Mouse (Mus musculus) lung, embryonic 15.5 days (tissue): ENCODE data around the gene Lmln. TPM values are rescaled to one million over a fixed set of nuclear protein-coding genes. Genes with fewer than 3 reads are reported as not detected.

Source experiments
- ATAC-seq: fragments of 200-750 bp; cut with Nextera tagmentation; 2 replicates; pipeline ENCODE4 v1.8.0; 2017; ENCODE audit warnings: moderate number of reproducible peaks, borderline replicate concordance; ENCODE audit not compliant: low FRiP score, low TSS enrichment; ENCODE audit errors: extremely low read depth
- H3K27ac ChIP-seq: fragments of 300-500 bp; sonication (generic); 2 replicates; pipeline ENCODE4 v1.5.1; 2015; ENCODE audit warnings: moderate library complexity, mild to moderate bottlenecking, inconsistent platforms
- H3K27me3 ChIP-seq: fragments of 300-500 bp; sonication (generic); 2 replicates; pipeline ENCODE4 v1.6.1; 2015; ENCODE audit warnings: inconsistent platforms
- H3K36me3 ChIP-seq: fragments of 300-500 bp; sonication (generic); 2 replicates; pipeline ENCODE4 v1.6.1; 2015; ENCODE audit warnings: inconsistent platforms
- H3K4me1 ChIP-seq: fragments of 300-500 bp; sonication (generic); 2 replicates; pipeline ENCODE4 v1.6.1; 2015; ENCODE audit warnings: inconsistent platforms
- H3K4me2 ChIP-seq: fragments of 300-500 bp; sonication (generic); 2 replicates; pipeline ENCODE4 v1.6.1; 2015; ENCODE audit warnings: inconsistent platforms, mild to moderate bottlenecking, moderate library complexity
- H3K4me3 ChIP-seq: fragments of 300-500 bp; sonication (generic); 2 replicates; pipeline ENCODE4 v1.5.1; 2015; ENCODE audit warnings: mild to moderate bottlenecking, inconsistent platforms
- H3K9ac ChIP-seq: fragments of 300-500 bp; sonication (generic); 2 replicates; pipeline ENCODE4 v1.6.1; 2015; ENCODE audit warnings: inconsistent platforms
- H3K9me3 ChIP-seq: fragments of 300-500 bp; sonication (generic); 2 replicates; pipeline ENCODE4 v1.6.1; 2016; ENCODE audit warnings: inconsistent platforms
- WGBS: fragments of 180-500 bp; shearing (Covaris S2); methylation state at CpG from one replicate; pipeline ENCODE4 v1.1.7; 2015; 5-methylcytosine and 5-hydroxymethylcytosine counted together
- polyA plus RNA-seq: library from polyadenylated mRNA; unstranded; fragments of >200 nt; fragmentation: Nextera tagmentation; extraction: Ambion mirVana; gene quantifications from 2 replicates; pipeline ENCODE4 v1.2.1, GENCODE M21; 2015

Lmln gene
- polyA plus RNA-seq, result 1.7 and 4.2 TPM in 2 replicates

DNA sequence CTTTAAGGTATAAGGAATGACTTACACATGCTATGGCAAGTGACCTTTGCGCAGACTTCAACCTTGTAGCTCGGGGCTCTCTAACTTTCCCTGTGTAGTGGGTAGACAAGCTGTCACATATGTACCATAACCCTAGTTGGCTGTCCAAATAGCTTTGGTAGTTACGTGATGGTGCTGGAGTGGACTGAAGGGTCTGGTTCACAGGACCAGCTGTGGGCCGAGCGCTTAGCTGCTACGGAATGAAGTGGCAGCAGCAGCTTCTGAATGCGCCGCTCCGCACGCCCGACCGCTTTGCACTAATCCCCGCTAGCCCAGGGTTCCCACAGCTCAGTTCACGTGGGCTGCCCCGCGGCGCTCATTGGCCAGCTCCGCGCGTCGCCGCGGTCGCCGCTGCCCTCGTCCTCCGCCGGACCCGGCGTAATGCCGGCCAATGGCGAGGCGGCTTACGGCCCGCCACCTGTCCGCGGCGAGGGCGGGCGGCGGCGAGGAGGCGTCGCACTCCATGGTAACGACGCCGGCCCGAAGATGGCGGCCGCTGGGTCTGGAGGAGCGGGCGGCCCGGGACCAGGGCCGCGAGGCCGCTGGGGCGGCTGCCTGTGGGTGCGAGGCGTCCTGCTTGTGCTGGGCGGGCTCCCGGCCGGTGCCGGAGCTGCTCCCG lies at the start of gene Lmln:
Gene Lmln, plus strand, starts transcription at position 498 of the 658 bp plus-strand sequence.
- Histone ChIP-seq H3K9me3 (no peaks in the 10 kb centered on the region), H3K27me3 (no peaks in the 10 kb centered on the region), H3K4me1 (peaks cover 32% of the 10 kb centered on the region), H3K27ac (peak within 1 kb of the TSS; percentile 82), H3K4me3 (peak within 1 kb of the TSS; percentile 67), H3K4me2 (peak within 1 kb of the TSS; percentile 85), H3K36me3 (peaks cover 33% of the 10 kb centered on the region), H3K9ac (peak within 1 kb of the TSS; percentile 55)
- ATAC-seq, result peak; percentile 98
- under 1% methylated on average over 61 of the region's 64 CpGs for WGBS

DNA sequence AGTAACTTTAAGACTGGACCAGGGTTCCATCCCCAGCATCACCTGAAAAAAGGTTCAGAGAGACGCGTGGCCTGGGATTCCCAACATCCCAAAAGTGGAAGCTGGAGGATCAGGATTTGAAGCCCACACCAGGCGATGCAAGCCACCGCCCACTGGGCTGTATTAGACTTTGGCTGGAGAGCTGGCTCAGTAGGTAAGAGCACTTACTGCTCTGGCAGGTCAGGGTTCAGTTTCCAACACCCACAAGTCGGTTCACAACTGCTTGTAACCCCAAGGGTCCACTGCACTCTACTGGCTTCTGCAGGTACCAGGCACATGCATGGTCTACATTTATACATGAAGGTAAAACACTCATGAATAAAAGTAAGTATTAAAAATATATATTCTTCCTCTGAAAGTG lies 48.5 kb upstream of the Lmln start:
- peaks cover 33% of the 10 kb centered on the region for H3K36me3 ChIP-seq

DNA sequence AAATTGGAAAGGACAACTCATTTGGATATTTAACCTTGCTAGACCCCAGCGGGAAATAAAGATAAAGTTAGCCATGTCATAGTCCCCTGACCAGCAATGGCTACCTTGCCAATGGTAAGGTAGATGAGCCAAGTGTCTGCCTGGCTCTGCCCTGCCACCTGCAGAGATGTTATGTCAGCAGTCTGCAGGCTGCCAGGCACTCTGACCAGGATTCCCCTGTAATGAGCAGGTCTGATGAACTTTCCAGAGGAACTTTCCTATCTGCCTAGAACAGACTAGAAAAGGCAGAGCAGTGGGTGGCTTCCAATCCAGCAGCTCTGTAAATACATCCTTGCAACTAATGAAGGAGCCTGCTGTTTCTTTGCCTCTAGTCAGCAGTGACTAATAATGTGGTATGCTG lies 47.4 kb upstream of the Lmln start:
- Histone ChIP-seq H3K36me3 (peaks cover 21% of the 10 kb centered on the region), H3K9ac (no peak overlapping the region), H3K4me2 (no peak overlapping the region), H3K27ac (peak overlapping the region; percentile 76), H3K9me3 (no peaks in the 10 kb centered on the region), H3K27me3 (no peaks in the 10 kb centered on the region), H3K4me1 (peaks cover 13% of the 10 kb centered on the region), H3K4me3 (no peak overlapping the region)
- WGBS, result 87% methylated on average over 1 of the region's 1 CpGs
- peak; percentile 44; the same call in 1 of the 2 replicates for ATAC-seq

More for the DNA sequence above, 48.5 kb upstream of the Lmln start:
- ATAC-seq, result no peak
- Histone ChIP-seq H3K4me3 (no peak overlapping the region), H3K9me3 (no peaks in the 10 kb centered on the region), H3K27ac (no peak overlapping the region), H3K9ac (no peak overlapping the region), H3K4me2 (no peak overlapping the region), H3K27me3 (no peaks in the 10 kb centered on the region), H3K4me1 (peaks cover 13% of the 10 kb centered on the region)
- WGBS, result 90% methylated on average over 5 of the region's 5 CpGs

DNA sequence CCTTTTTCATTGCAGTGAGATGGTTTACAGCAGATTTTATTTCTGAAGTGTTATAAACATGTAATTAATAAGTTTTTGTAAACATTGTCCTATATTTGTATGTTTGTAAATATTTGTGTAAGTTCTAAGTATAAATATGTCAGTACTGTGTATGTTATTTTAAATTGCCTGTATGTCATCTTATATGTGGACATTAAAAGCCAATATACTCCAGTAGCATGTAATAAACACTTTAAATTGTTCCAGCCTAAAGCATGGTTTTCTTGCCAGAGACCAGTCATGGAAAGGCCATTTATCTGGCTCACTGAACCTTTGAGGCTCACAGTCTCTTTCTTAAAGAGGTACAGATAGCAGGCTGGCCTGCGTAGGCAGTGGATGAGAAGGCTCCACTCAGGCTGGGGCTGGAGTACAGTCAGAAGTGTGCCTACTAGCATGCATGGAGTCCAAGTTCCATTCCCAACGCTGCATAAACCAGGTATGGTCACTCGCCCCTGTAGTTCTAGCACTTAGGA lies 46.9 kb upstream of the Lmln start:
- 80% methylated on average over 3 of the region's 3 CpGs for WGBS
- peak; percentile 74; the same call in 1 of the 2 replicates for ATAC-seq
- peaks cover 16% of the 10 kb centered on the region for H3K36me3 ChIP-seq

DNA sequence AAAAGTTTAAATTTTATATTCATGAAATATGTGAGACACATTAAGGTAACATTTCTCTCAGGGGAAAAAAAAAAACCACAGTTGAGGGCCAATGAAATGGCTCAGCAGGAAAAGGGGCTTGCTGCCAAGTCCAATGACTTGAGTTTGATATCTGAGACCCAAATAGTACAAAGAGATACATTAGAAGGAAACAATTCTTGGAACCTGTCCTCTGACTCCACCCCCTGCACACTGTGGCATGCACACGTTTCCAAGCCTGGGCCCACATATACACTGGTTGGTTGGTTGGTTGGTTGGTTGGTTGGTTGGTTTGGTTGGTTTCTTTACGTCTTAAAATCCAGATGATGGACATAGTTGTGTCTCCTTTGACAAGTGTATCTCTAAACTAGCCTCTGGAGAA lies 46.3 kb upstream of the Lmln start:
- no peak overlapping the region for H3K4me2 ChIP-seq
- no peak overlapping the region; the same call in 1 of the 2 replicates for H3K27ac ChIP-seq
- no peak overlapping the region for H3K4me3 ChIP-seq
- H3K4me1 ChIP-seq, result peaks cover 13% of the 10 kb centered on the region
- no peak for ATAC-seq
- no peak overlapping the region for H3K9ac ChIP-seq
- H3K9me3 ChIP-seq, result no peaks in the 10 kb centered on the region
- peaks cover 15% of the 10 kb centered on the region for H3K36me3 ChIP-seq
- WGBS, result 74% methylated on average over 2 of the region's 2 CpGs
- no peaks in the 10 kb centered on the region for H3K27me3 ChIP-seq

More for the DNA sequence above, 46.9 kb upstream of the Lmln start:
- H3K4me3 ChIP-seq, result no peak overlapping the region
- H3K27ac ChIP-seq, result peak overlapping the region; percentile 27
- peaks cover 13% of the 10 kb centered on the region for H3K4me1 ChIP-seq
- H3K9ac ChIP-seq, result no peak overlapping the region
- H3K4me2 ChIP-seq, result no peak overlapping the region
- H3K9me3 ChIP-seq, result no peaks in the 10 kb centered on the region
- no peaks in the 10 kb centered on the region for H3K27me3 ChIP-seq

DNA sequence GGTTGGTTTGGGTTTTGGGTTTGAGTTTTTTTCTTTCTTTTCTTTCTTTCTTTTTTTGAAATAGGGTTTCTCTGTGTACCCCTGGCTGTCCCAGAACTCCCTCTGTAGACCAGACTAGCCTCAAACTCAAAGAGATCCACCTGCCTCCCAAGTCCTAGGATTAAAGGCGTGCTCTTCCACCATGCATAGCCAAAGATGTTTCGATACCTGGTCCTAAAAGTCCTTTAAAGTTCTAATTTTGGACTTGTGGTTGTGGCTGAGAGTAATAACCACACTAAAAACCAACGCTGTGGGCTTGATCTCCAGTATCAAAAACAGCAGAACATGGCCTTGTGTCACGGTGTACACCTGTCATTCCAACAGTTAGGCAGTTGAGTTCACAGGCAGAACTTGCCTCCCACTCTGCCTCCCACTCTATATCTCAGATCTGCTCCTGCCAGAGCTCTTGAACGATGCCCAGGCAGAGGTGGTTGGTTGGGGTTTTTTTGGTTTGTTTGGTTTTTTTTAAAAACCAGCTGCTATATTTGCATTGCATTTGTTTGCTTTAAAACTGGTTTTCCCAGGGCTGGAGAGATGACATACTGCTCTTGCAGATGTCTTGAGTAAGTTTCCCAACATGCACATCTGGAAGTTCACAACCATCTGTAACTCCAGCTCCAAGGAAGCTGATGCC lies 44.5 kb upstream of the Lmln start:
- Histone ChIP-seq H3K9me3 (no peaks in the 10 kb centered on the region), H3K4me1 (peaks cover 16% of the 10 kb centered on the region), H3K9ac (no peak overlapping the region), H3K27ac (no peak overlapping the region), H3K4me3 (no peak overlapping the region), H3K36me3 (peaks cover 6% of the 10 kb centered on the region), H3K27me3 (no peaks in the 10 kb centered on the region), H3K4me2 (no peak overlapping the region)
- 67% methylated on average over 5 of the region's 5 CpGs for WGBS
- no peak for ATAC-seq

DNA sequence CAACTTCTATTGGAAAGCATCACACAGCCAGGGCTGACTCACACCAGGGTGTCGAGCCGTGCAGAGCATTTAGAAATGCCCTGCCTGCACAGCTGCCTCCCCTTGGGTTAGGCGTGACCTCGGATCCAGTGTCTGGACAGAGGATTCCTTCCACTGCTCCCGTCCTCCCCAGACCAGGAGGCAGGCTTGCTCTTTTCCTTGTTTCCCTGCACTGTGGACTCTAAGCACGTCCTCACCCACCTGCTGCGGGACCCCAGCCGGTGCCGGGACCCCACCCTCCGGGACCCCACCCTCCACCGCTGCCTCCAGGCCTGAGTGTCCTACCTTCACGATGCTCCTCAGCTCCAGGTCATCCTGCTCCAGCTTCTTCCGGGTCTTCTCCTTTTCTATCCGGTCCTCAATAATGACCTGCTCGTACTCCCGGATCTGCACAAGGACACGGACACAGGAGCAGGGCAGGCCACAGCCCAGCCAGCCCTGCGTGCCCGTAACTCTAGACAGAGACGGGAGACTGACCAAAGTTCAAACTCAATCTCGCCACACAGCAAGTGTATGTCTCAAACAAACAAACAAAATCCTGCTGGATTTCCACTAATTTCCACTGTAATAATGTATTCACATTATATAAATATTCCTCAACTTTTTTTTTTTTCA lies 43.1 kb upstream of the Lmln start:
- Histone ChIP-seq H3K4me3 (no peak overlapping the region), H3K9ac (no peak overlapping the region), H3K36me3 (no peaks in the 10 kb centered on the region), H3K27ac (no peak overlapping the region), H3K27me3 (no peaks in the 10 kb centered on the region), H3K4me2 (no peak overlapping the region), H3K9me3 (no peaks in the 10 kb centered on the region), H3K4me1 (peaks cover 16% of the 10 kb centered on the region)
- WGBS, result 68% methylated on average over 21 of the region's 21 CpGs
- ATAC-seq, result no peak

DNA sequence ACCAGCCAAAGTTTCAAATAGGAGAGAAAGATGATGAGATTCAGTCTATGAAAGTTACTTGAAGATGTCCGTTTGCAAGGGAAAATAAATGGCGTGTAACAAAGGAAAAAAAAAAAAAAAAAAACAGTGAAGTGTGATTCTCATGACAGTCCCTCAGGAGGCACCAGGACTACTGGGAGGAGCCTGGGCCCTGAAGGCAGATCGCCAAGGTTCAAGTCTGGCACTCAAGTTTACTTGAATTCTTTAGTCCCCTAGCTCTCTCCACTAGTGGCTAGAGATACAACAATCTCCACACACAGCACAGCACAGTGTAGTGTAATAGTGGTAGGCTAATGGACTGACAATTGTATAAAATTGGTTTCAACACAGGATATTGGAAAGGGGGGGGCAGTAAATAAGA lies 40.9 kb upstream of the Lmln start:
- H3K27me3 ChIP-seq, result no peaks in the 10 kb centered on the region
- H3K4me1 ChIP-seq, result peaks cover 6% of the 10 kb centered on the region
- H3K27ac ChIP-seq, result no peak overlapping the region
- H3K9ac ChIP-seq, result no peak overlapping the region
- no peak for ATAC-seq
- no peak overlapping the region for H3K4me3 ChIP-seq
- 39% methylated on average over 3 of the region's 3 CpGs for WGBS
- no peaks in the 10 kb centered on the region for H3K36me3 ChIP-seq
- no peaks in the 10 kb centered on the region for H3K9me3 ChIP-seq
- no peak overlapping the region for H3K4me2 ChIP-seq

DNA sequence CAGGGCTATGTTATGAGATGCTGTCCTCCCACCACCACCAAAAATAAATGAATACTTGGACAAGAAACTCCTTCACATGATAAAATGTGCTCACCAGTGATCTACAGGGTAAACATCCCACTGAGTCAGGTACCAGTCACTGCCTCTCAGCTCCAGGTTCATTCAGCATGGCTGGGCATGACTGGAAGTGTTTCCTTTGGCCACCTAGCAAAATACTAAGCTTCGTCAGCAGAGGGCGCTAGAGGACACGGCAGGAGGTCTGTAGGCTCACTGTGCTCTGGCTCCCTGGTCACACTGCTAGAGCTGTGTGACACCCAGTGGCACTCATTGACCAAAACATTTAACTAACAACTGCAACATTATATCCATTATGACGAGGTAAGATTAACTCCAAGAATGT lies 38.6 kb upstream of the Lmln start:
- peak; percentile 43; the same call in 1 of the 2 replicates for ATAC-seq
- Histone ChIP-seq H3K27ac (no peak overlapping the region), H3K36me3 (no peaks in the 10 kb centered on the region), H3K9me3 (no peaks in the 10 kb centered on the region), H3K4me3 (no peak overlapping the region), H3K27me3 (no peaks in the 10 kb centered on the region), H3K4me1 (peaks cover 3% of the 10 kb centered on the region), H3K4me2 (no peak overlapping the region), H3K9ac (no peak overlapping the region)
- whole genome bisulfite sequencing, result 5% methylated on average over 4 of the region's 4 CpGs

DNA sequence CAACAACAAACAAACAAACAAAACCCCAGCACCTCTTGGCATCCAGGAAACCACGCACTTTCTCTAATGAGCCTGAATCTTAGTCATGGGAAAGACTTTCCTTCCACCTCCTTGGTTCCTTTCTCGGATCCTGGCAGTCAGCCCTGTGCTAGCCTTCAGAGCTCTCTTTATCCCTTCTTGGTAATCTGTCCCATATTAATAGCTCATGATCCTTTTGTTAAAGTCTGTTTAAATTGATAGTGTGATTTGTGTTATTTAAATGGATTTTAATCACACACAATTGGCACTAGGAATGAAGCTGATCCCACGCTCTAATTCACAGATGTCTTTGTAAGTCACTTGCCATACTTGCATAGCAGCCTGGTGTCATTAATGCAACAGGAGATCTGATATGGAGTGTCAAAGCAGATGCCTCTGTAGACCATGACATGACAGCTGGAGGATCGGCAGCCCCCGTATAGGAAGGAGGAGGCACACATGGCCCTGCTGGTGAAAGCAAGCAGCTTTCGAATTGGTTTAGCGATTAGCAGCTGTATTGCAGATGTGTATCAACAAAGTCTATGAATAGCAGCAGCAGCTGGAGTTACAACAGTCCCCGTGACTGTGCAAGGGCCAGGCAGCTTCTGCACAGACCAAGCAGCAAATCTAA lies 37.7 kb upstream of the Lmln start:
- no peaks in the 10 kb centered on the region for H3K36me3 ChIP-seq
- no peak overlapping the region for H3K4me3 ChIP-seq
- WGBS, result 61% methylated on average over 8 of the region's 8 CpGs
- ATAC-seq, result no peak; the same call in 1 of the 2 replicates
- H3K4me1 ChIP-seq, result peaks cover 3% of the 10 kb centered on the region
- no peaks in the 10 kb centered on the region for H3K9me3 ChIP-seq
- no peaks in the 10 kb centered on the region for H3K27me3 ChIP-seq
- no peak overlapping the region for H3K4me2 ChIP-seq
- no peak overlapping the region for H3K27ac ChIP-seq
- no peak overlapping the region for H3K9ac ChIP-seq

DNA sequence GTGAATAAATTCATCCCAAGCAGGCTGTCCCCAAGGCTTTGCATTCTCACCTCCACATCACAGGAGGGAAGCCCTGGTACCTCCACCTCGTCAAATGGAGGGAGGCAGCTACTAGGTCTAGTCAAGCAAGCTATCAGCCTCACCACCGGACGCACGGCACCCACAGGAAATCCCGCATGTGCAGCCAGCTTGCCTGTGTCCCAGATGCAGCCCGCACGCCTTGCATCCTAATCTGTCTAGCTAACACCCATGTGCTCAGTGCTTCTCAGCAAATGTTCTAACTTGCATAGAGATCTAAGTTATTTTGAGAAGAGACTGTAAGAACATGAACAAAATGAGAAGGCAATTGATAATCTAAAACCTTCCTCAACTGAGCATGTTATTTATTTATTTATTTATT lies 36.0 kb upstream of the Lmln start:
- Histone ChIP-seq H3K9me3 (no peaks in the 10 kb centered on the region), H3K4me3 (no peak overlapping the region), H3K27me3 (no peaks in the 10 kb centered on the region), H3K27ac (no peak overlapping the region), H3K4me2 (no peak overlapping the region), H3K36me3 (no peaks in the 10 kb centered on the region), H3K9ac (no peak overlapping the region), H3K4me1 (peaks cover 3% of the 10 kb centered on the region)
- no peak for ATAC-seq
- 71% methylated on average over 7 of the region's 7 CpGs for WGBS
